Mouse (Mus musculus) CD8-positive naive resting alpha-beta T cell, adult 2 months (primary cell): Measurements from ENCODE around the gene Bach2.
A peak's percentile ranks its signal among the peaks of the same experiment; 100 is the strongest.

Experiments used
- DNase-seq, 2 experiments: peaks; one replicate each; pipeline ENCODE4 v3.0.0; 2022; ENCODE audit warnings: low read depth in 2 of 2, low spot score in 2 of 2

Bach2 gene

GRCm38 (mm10) chr4:32602660-32603059 is 364.1 kb downstream of the Bach2 start, which contains the start of gene Gja10:
TSS of gene Gja10 (minus strand) at chr4:32602760.
- DNase-seq = no peak

DNA sequence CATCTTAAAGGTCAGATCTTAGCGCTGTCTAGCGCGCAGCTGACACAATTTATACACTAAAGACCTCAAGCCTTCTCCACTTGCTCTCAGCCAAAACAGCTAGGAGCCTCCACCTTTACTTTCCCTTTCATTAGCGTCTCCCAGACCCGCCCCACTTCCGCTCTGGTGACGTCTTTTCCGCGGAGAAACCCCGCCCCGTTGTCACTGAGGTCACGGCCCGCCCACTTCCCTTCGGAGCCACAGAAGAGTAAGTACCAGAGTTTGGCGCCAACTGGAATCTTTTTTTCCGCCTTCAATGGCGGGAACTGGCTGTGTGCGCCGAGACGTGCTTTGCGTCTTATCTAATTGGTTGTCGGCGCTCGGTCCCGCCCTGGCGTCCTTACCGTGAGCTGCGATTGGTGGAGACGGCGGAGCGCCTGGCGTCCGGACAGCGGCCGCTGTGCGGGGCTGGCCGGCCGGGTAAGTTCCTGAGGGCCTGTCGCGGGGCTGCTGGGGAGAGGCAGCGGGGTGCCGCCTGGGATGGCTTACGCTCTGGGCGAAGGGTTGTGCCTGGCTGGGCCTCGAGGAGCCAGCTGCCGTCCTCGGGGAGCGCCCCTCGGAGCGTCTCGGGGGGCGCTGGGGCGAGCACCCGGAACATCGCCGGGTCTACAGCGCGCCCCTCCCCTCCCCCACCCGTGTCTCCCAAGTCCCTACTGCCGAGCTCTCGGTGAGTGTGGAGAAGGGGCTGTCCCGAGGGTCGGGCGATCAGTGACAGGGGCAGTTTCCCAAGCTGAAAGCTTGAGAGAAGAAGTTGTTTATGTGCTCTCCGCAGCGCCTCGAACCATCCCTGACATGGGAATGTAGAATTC is 376.7 kb downstream of the Bach2 start, which contains the start of gene Casp8ap2:
Gene Casp8ap2, plus strand, starts transcription at position 418 of the 848 bp plus-strand sequence.
- peak; percentile 99 to 100 for DNase-seq

DNA sequence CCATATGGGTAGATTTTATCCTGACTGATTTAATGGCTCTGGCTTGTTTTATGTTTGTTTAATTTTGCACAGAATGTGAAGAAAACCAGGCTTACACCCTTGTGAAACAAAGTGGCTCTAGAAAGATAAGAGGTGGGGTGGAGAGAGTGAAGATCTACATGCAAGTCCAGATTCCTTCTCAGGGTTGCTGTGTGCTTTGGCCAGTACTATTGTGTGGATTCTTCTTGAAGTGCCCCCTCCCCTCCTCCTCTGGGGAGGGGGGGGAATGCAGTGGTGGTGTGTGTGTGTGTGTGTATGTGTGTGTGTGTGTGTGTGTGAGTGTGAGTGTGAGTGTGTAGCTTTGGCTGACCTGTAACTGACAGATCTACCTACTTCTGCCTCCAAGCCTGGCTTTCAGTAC is 383.0 kb downstream of the Bach2 start:
- DNase-seq = no peak
